Mouse (Mus musculus): ENCODE measurements around the gene Fbxw4.

DNA sequence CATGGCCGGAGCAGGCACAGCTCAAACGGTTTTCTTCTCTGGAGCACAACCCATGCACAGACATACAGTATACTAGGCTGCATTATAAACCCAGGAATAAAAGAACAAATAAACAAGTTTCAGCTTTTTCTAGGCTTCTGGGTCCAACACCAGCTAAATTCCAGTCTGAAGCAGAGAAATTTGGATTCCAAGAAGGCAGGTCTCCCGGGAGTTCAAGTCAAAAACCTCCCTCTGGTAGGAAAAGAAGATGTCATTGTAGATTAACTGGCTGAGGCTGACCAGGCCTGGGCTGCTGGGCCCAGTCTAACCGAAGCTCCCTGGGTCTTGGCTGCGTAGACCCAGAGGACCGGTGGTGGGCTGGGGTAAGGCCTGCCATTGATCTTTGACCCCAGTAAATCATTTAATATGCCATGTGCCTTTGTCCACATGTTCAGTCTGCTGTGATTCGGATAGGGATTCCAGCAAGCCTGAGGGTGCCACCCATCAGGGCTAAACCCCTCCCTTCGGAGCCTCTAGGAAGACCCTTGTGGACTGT lies 31.0 kb upstream of the Fbxw4 start:
- TF ChIP-seq POLR2A (IDR thresholded peaks at IDR 0.05; ENCODE audit: borderline replicate concordance, extremely low read depth, insufficient read depth, insufficient read length, poor library complexity, severe bottlenecking) (no peak), CTCF (IDR thresholded peaks at IDR 0.05; ENCODE audit: borderline replicate concordance, extremely low read depth, insufficient read depth, insufficient read length) (no peak)
